Mouse (Mus musculus) limb, embryonic 15.5 days (tissue): ENCODE data around the gene Gm40193. TPM values are rescaled to one million over a fixed set of nuclear protein-coding genes. Genes with fewer than 3 reads are reported as not detected.
"Not testable (repeated sequence)": the region's sequence is repeated elsewhere in the genome, so short reads cannot be mapped to it uniquely, and the experiment has no call there.

Experiments used
- ATAC-seq: fragments of 200-750 bp; cut with Nextera tagmentation; 2 replicates; pipeline ENCODE4 v1.8.0; 2017; ENCODE audit warnings: low read depth, moderate TSS enrichment; ENCODE audit not compliant: insufficient number of reproducible peaks, low FRiP score, low TSS enrichment
- H3K27ac ChIP-seq: fragments of 300-500 bp; sonication (generic); 2 replicates; pipeline ENCODE4 v1.5.1; 2015; ENCODE audit warnings: moderate library complexity, mild to moderate bottlenecking, inconsistent platforms
- H3K27me3 ChIP-seq: fragments of 300-500 bp; sonication (generic); 2 replicates; pipeline ENCODE4 v1.6.1; 2015; ENCODE audit warnings: inconsistent platforms
- H3K36me3 ChIP-seq: fragments of 300-500 bp; sonication (generic); 2 replicates; pipeline ENCODE4 v1.6.1; 2015; ENCODE audit warnings: inconsistent platforms
- H3K4me1 ChIP-seq: fragments of 300-500 bp; sonication (generic); 2 replicates; pipeline ENCODE4 v1.6.1; 2015; ENCODE audit warnings: inconsistent platforms
- H3K4me2 ChIP-seq: fragments of 300-500 bp; sonication (generic); 2 replicates; pipeline ENCODE4 v1.6.1; 2015; ENCODE audit warnings: mild to moderate bottlenecking, inconsistent platforms
- H3K4me3 ChIP-seq: fragments of 300-500 bp; sonication (generic); 2 replicates; pipeline ENCODE4 v1.5.1; 2015; ENCODE audit warnings: mild to moderate bottlenecking, inconsistent platforms
- H3K9ac ChIP-seq: fragments of 300-500 bp; sonication (generic); 2 replicates; pipeline ENCODE4 v1.6.1; 2015; ENCODE audit warnings: inconsistent platforms
- H3K9me3 ChIP-seq: fragments of 300-500 bp; sonication (generic); 2 replicates; pipeline ENCODE4 v1.6.1; 2016; ENCODE audit warnings: inconsistent platforms
- WGBS: fragments of 180-500 bp; shearing (Covaris S2); methylation state at CpG from one replicate; pipeline ENCODE4 v1.1.7; 2015; 5-methylcytosine and 5-hydroxymethylcytosine counted together
- polyA plus RNA-seq: library from polyadenylated mRNA; unstranded; fragments of >200 nt; fragmentation: Nextera tagmentation; extraction: Ambion mirVana; gene quantifications from 2 replicates; pipeline ENCODE4 v1.2.1, GENCODE M21; 2015

Gene Gm40193
- polyA plus RNA-seq: not detected in 2 replicates

GRCm38 (mm10) chr11:70532839-70533238 is at the start of gene Gm40193:
Gm40193 (minus strand) TSS chr11:70532939.
- H3K9ac ChIP-seq: no peak within 1 kb of the TSS
- peaks cover 6% of the 10 kb centered on the region; the same call in 1 of the 2 replicates for H3K27me3 ChIP-seq
- H3K4me2 ChIP-seq: no peak within 1 kb of the TSS
- peaks cover 15% of the 10 kb centered on the region for H3K36me3 ChIP-seq
- H3K9me3 ChIP-seq: no peaks in the 10 kb centered on the region
- no peak within 1 kb of the TSS for H3K4me3 ChIP-seq
- no peaks in the 10 kb centered on the region for H3K4me1 ChIP-seq
- H3K27ac ChIP-seq: no peak within 1 kb of the TSS
- 70% methylated on average over 6 of the region's 6 CpGs for WGBS
- ATAC-seq: no peak

GRCm38 (mm10) chr11:70582196-70582595 is 49.5 kb upstream of the Gm40193 start:
- no peak for ATAC-seq

GRCm38 (mm10) chr11:70580921-70581320 is 48.2 kb upstream of the Gm40193 start:
- Histone ChIP-seq H3K27me3 (no peaks in the 10 kb centered on the region), H3K9ac (no peak overlapping the region), H3K9me3 (no peaks in the 10 kb centered on the region), H3K27ac (no peak overlapping the region), H3K4me3 (no peak overlapping the region), H3K36me3 (no peaks in the 10 kb centered on the region), H3K4me2 (no peak overlapping the region), H3K4me1 (peaks cover 82% of the 10 kb centered on the region)
- ATAC-seq: no peak
- 79% methylated on average over 3 of the region's 3 CpGs for WGBS

More at GRCm38 (mm10) chr11:70582196-70582595, 49.5 kb upstream of the Gm40193 start:
- Histone ChIP-seq H3K9ac (no peak overlapping the region), H3K27me3 (no peaks in the 10 kb centered on the region), H3K9me3 (no peaks in the 10 kb centered on the region), H3K4me3 (no peak overlapping the region), H3K36me3 (no peaks in the 10 kb centered on the region), H3K4me1 (peaks cover 79% of the 10 kb centered on the region), H3K27ac (peak overlapping the region; percentile 73; the same call in 1 of the 2 replicates), H3K4me2 (no peak overlapping the region)
- WGBS: 29% methylated on average over 3 of the region's 3 CpGs

- H3K27me3 ChIP-seq: no peaks in the 10 kb centered on the region
- H3K9ac ChIP-seq: no peak overlapping the region
- ATAC-seq: no peak
- WGBS: 41% methylated on average over 5 of the region's 5 CpGs
- H3K36me3 ChIP-seq: no peaks in the 10 kb centered on the region
- no peaks in the 10 kb centered on the region for H3K9me3 ChIP-seq
- no peak overlapping the region for H3K4me2 ChIP-seq
- H3K27ac ChIP-seq: peak overlapping the region; percentile 75
- no peak overlapping the region for H3K4me3 ChIP-seq
- H3K4me1 ChIP-seq: peaks cover 76% of the 10 kb centered on the region
These were observed 47.6 kb upstream of the Gm40193 start for GRCm38 (mm10) chr11:70580358-70580720.

GRCm38 (mm10) chr11:70579710-70580357 is 47.1 kb upstream of the Gm40193 start:
- H3K9me3 ChIP-seq: no peaks in the 10 kb centered on the region
- WGBS: 72% methylated on average over 9 of the region's 9 CpGs
- H3K36me3 ChIP-seq: no peaks in the 10 kb centered on the region
- ATAC-seq: no peak
- H3K27ac ChIP-seq: peak overlapping the region; percentile 75
- H3K27me3 ChIP-seq: no peaks in the 10 kb centered on the region
- no peak overlapping the region for H3K4me3 ChIP-seq
- H3K9ac ChIP-seq: no peak overlapping the region
- peaks cover 71% of the 10 kb centered on the region for H3K4me1 ChIP-seq
- no peak overlapping the region for H3K4me2 ChIP-seq

- Histone ChIP-seq H3K4me1 (peaks cover 64% of the 10 kb centered on the region), H3K9me3 (no peaks in the 10 kb centered on the region), H3K4me2 (no peak overlapping the region), H3K36me3 (no peaks in the 10 kb centered on the region), H3K27me3 (no peaks in the 10 kb centered on the region), H3K9ac (no peak overlapping the region), H3K4me3 (no peak overlapping the region), H3K27ac (peak overlapping the region; percentile 75)
- WGBS: 78% methylated on average over 6 of the region's 6 CpGs
- no peak for ATAC-seq
These were observed 46.2 kb upstream of the Gm40193 start for GRCm38 (mm10) chr11:70578962-70579361.

- Histone ChIP-seq H3K4me2 (no peak overlapping the region), H3K27ac (peak overlapping the region; percentile 75), H3K36me3 (no peaks in the 10 kb centered on the region), H3K4me1 (peaks cover 57% of the 10 kb centered on the region), H3K9me3 (no peaks in the 10 kb centered on the region), H3K4me3 (no peak overlapping the region), H3K27me3 (no peaks in the 10 kb centered on the region), H3K9ac (no peak overlapping the region)
- ATAC-seq: no peak
- 52% methylated on average over 3 of the region's 3 CpGs for WGBS
These were observed 44.5 kb upstream of the Gm40193 start for GRCm38 (mm10) chr11:70577201-70577600.

- no peaks in the 10 kb centered on the region for H3K36me3 ChIP-seq
- no peak overlapping the region for H3K9ac ChIP-seq
- no peak overlapping the region for H3K4me3 ChIP-seq
- no peaks in the 10 kb centered on the region for H3K27me3 ChIP-seq
- WGBS: 71% methylated on average over 6 of the region's 6 CpGs
- H3K27ac ChIP-seq: no peak overlapping the region
- no peak for ATAC-seq
- no peak overlapping the region for H3K4me2 ChIP-seq
- peaks cover 39% of the 10 kb centered on the region for H3K4me1 ChIP-seq
- H3K9me3 ChIP-seq: no peaks in the 10 kb centered on the region
These were observed 41.1 kb upstream of the Gm40193 start for GRCm38 (mm10) chr11:70573872-70574271.

GRCm38 (mm10) chr11:70572348-70572902 is 39.7 kb upstream of the Gm40193 start:
- H3K27ac ChIP-seq: no peak overlapping the region
- H3K4me2 ChIP-seq: no peak overlapping the region
- ATAC-seq: no peak
- no peak overlapping the region for H3K4me3 ChIP-seq
- no peaks in the 10 kb centered on the region for H3K27me3 ChIP-seq
- H3K4me1 ChIP-seq: peaks cover 25% of the 10 kb centered on the region
- peaks cover 8% of the 10 kb centered on the region; the same call in 1 of the 2 replicates for H3K36me3 ChIP-seq
- 48% methylated on average over 5 of the region's 5 CpGs for WGBS
- H3K9me3 ChIP-seq: no peaks in the 10 kb centered on the region
- no peak overlapping the region for H3K9ac ChIP-seq

GRCm38 (mm10) chr11:70571641-70572040 is 38.9 kb upstream of the Gm40193 start:
- 0 out of 2 replicates have a peak overlapping the region, but pooled peaks have one; percentile 17 for H3K27ac ChIP-seq

GRCm38 (mm10) chr11:70570614-70571013 is 37.9 kb upstream of the Gm40193 start:
- not testable (repeated sequence) for H3K27me3 ChIP-seq, ATAC-seq, H3K4me3 ChIP-seq, H3K4me2 ChIP-seq, H3K27ac ChIP-seq, H3K9me3 ChIP-seq, H3K9ac ChIP-seq, H3K36me3 ChIP-seq
- peaks cover 20% of the 10 kb centered on the region for H3K4me1 ChIP-seq
- 91% methylated on average over 1 of the region's 1 CpGs for WGBS

More at GRCm38 (mm10) chr11:70571641-70572040, 38.9 kb upstream of the Gm40193 start:
- peaks cover 8% of the 10 kb centered on the region; the same call in 1 of the 2 replicates for H3K36me3 ChIP-seq
- 91% methylated on average over 1 of the region's 1 CpGs for WGBS
- no peak overlapping the region for H3K4me3 ChIP-seq
- no peak for ATAC-seq
- H3K4me2 ChIP-seq: no peak overlapping the region
- H3K27me3 ChIP-seq: no peaks in the 10 kb centered on the region
- no peak overlapping the region for H3K9ac ChIP-seq
- H3K9me3 ChIP-seq: no peaks in the 10 kb centered on the region
- peaks cover 22% of the 10 kb centered on the region for H3K4me1 ChIP-seq

GRCm38 (mm10) chr11:70566586-70566985 is 33.8 kb upstream of the Gm40193 start:
- Histone ChIP-seq H3K4me3 (no peak overlapping the region), H3K27ac (no peak overlapping the region), H3K36me3 (peaks cover 8% of the 10 kb centered on the region; the same call in 1 of the 2 replicates), H3K9ac (no peak overlapping the region), H3K9me3 (no peaks in the 10 kb centered on the region), H3K4me1 (peaks cover 37% of the 10 kb centered on the region), H3K4me2 (no peak overlapping the region), H3K27me3 (no peaks in the 10 kb centered on the region)
- WGBS: 34% methylated on average over 7 of the region's 7 CpGs
- ATAC-seq: no peak
